Mouse (Mus musculus): ENCODE measurements around the gene Prickle1.

- TF ChIP-seq CTCF (IDR thresholded peaks at IDR 0.05; ENCODE audit: control insufficient read depth, insufficient read depth, low read length) = no peak
- no peak for TF ChIP-seq POLR2A (IDR thresholded peaks at IDR 0.05; ENCODE audit: borderline replicate concordance, control insufficient read depth, low read depth, low read length)
Measured at GRCm38 (mm10) chr15:93636976-93637375, 41.3 kb upstream of the Prickle1 start.
